Mouse (Mus musculus): Measurements from ENCODE around the gene Tlcd1. TPM values are rescaled to one million over a fixed set of nuclear protein-coding genes. Genes with fewer than 3 reads are reported as not detected.

Tlcd1 gene
- polyA plus RNA-seq, 1 experiment from 2014 or later, result 19.3 TPM

GRCm38 (mm10) chr11:78189234-78190040 is 12.9 kb downstream of the Tlcd1 start:
- Histone ChIP-seq H3K36me3 (peaks cover 31% of the 10 kb centered on the region), H3K4me2 (peak overlapping the region; percentile 67), H3K27me3 (replicated peaks) (no peaks in the 10 kb centered on the region), H3K9ac (replicated peaks) (peak overlapping the region; percentile 83), H3K4me1 (peaks cover 33% of the 10 kb centered on the region), H3K9me3 (replicated peaks) (no peaks in the 10 kb centered on the region), H3K27ac (replicated peaks) (peak overlapping the region; percentile 94), H3K4me3 (replicated peaks) (peak overlapping the region; percentile 73)
- under 1% methylated on average over 41 of the region's 42 CpGs for WGBS
- peak; percentile 80 for ATAC-seq (ENCODE audit: low FRiP score)

- Histone ChIP-seq H3K9ac (replicated peaks) (peak overlapping the region; percentile 83), H3K36me3 (peaks cover 31% of the 10 kb centered on the region), H3K9me3 (replicated peaks) (no peaks in the 10 kb centered on the region), H3K27me3 (replicated peaks) (no peaks in the 10 kb centered on the region), H3K27ac (replicated peaks) (peak overlapping the region; percentile 94), H3K4me2 (peak overlapping the region; percentile 67), H3K4me1 (peaks cover 38% of the 10 kb centered on the region), H3K4me3 (replicated peaks) (peak overlapping the region; percentile 73)
- ATAC-seq (ENCODE audit: low FRiP score), result no peak
- 69% methylated on average over 6 of the region's 6 CpGs for WGBS
Observed at GRCm38 (mm10) chr11:78190041-78190440, 13.5 kb downstream of the Tlcd1 start.

- 92% methylated on average over 1 of the region's 1 CpGs for WGBS
- Histone ChIP-seq H3K4me2 (peak within 1 kb of the TSS; percentile 49), H3K4me1 (peaks cover 28% of the 10 kb centered on the region)
Observed at GRCm38 (mm10) chr11:78193113-78193512, 16.6 kb downstream of the Tlcd1 start, which contains the start of gene Proca1. Proca1 (plus strand) TSS chr11:78193392.

GRCm38 (mm10) chr11:78194411-78195100 is 18.0 kb downstream of the Tlcd1 start:
- H3K4me1 ChIP-seq, result peaks cover 22% of the 10 kb centered on the region
- peak overlapping the region; percentile 36 for H3K4me3 ChIP-seq (replicated peaks)
- H3K9ac ChIP-seq (replicated peaks), result 0 out of 2 replicates have a peak overlapping the region, but pooled peaks have one; percentile 23
- H3K9me3 ChIP-seq (replicated peaks), result no peaks in the 10 kb centered on the region
- H3K27ac ChIP-seq (replicated peaks), result no peak overlapping the region
- peaks cover 31% of the 10 kb centered on the region for H3K36me3 ChIP-seq
- peak overlapping the region; percentile 49 for H3K4me2 ChIP-seq
- 0 out of 2 replicates have a peak, but pooled peaks have one; percentile 39 for ATAC-seq (ENCODE audit: low FRiP score)
- H3K27me3 ChIP-seq (replicated peaks), result no peaks in the 10 kb centered on the region
- WGBS, result 5% methylated on average over 30 of the region's 30 CpGs

More at GRCm38 (mm10) chr11:78193113-78193512, 16.6 kb downstream of the Tlcd1 start, which contains the start of gene Proca1:
- Histone ChIP-seq H3K27me3 (replicated peaks) (no peaks in the 10 kb centered on the region), H3K9me3 (replicated peaks) (no peaks in the 10 kb centered on the region), H3K9ac (replicated peaks) (no peak within 1 kb of the TSS), H3K27ac (replicated peaks) (no peak within 1 kb of the TSS), H3K36me3 (peaks cover 31% of the 10 kb centered on the region), H3K4me3 (replicated peaks) (peak within 1 kb of the TSS; percentile 36)
- no peak for ATAC-seq (ENCODE audit: low FRiP score)

- H3K4me3 ChIP-seq (replicated peaks), result peak overlapping the region; percentile 36
- 0 out of 2 replicates have a peak overlapping the region, but pooled peaks have one; percentile 23 for H3K9ac ChIP-seq (replicated peaks)
- no peaks in the 10 kb centered on the region for H3K9me3 ChIP-seq (replicated peaks)
- H3K27me3 ChIP-seq (replicated peaks), result no peaks in the 10 kb centered on the region
- H3K4me2 ChIP-seq, result peak overlapping the region; percentile 49
- no peak overlapping the region for H3K27ac ChIP-seq (replicated peaks)
- 67% methylated on average over 23 of the region's 23 CpGs for WGBS
- H3K36me3 ChIP-seq, result peaks cover 30% of the 10 kb centered on the region
- ATAC-seq (ENCODE audit: low FRiP score), result no peak
- peaks cover 14% of the 10 kb centered on the region for H3K4me1 ChIP-seq
Observed at GRCm38 (mm10) chr11:78195101-78195863, 18.8 kb downstream of the Tlcd1 start.

- H3K9ac ChIP-seq (replicated peaks), result no peak overlapping the region
- H3K9me3 ChIP-seq (replicated peaks), result no peaks in the 10 kb centered on the region
- no peak overlapping the region for H3K4me2 ChIP-seq
- no peak overlapping the region for H3K4me3 ChIP-seq (replicated peaks)
- ATAC-seq (ENCODE audit: low FRiP score), result no peak
- H3K27ac ChIP-seq (replicated peaks), result no peak overlapping the region
- H3K4me1 ChIP-seq, result peaks cover 18% of the 10 kb centered on the region; the same call in 1 of the 2 replicates
- H3K36me3 ChIP-seq, result peaks cover 21% of the 10 kb centered on the region
- 94% methylated on average over 3 of the region's 3 CpGs for WGBS
- no peaks in the 10 kb centered on the region for H3K27me3 ChIP-seq (replicated peaks)
Observed at GRCm38 (mm10) chr11:78202372-78202771, 25.9 kb downstream of the Tlcd1 start.

- Histone ChIP-seq H3K36me3 (peaks cover 40% of the 10 kb centered on the region), H3K4me1 (peaks cover 18% of the 10 kb centered on the region; the same call in 1 of the 2 replicates), H3K9me3 (replicated peaks) (no peaks in the 10 kb centered on the region), H3K4me2 (no peak overlapping the region), H3K27ac (replicated peaks) (peak overlapping the region; percentile 72; the same call in 1 of the 2 replicates), H3K9ac (replicated peaks) (no peak overlapping the region), H3K27me3 (replicated peaks) (no peaks in the 10 kb centered on the region), H3K4me3 (replicated peaks) (no peak overlapping the region)
- ATAC-seq (ENCODE audit: low FRiP score), result no peak
- whole genome bisulfite sequencing, result 44% methylated on average over 6 of the region's 6 CpGs
Observed at GRCm38 (mm10) chr11:78204287-78204686, 27.8 kb downstream of the Tlcd1 start.

GRCm38 (mm10) chr11:78205361-78206206 is 29.1 kb downstream of the Tlcd1 start:
- Histone ChIP-seq H3K4me3 (replicated peaks) (no peak overlapping the region), H3K27ac (replicated peaks) (peak overlapping the region; percentile 72), H3K36me3 (peaks cover 53% of the 10 kb centered on the region), H3K27me3 (replicated peaks) (no peaks in the 10 kb centered on the region), H3K4me1 (peaks cover 18% of the 10 kb centered on the region; the same call in 1 of the 2 replicates), H3K9ac (replicated peaks) (no peak overlapping the region), H3K4me2 (no peak overlapping the region), H3K9me3 (replicated peaks) (no peaks in the 10 kb centered on the region)
- 16% methylated on average over 13 of the region's 13 CpGs for WGBS
- ATAC-seq (ENCODE audit: low FRiP score), result peak; percentile 53

- Histone ChIP-seq H3K27ac (replicated peaks) (no peak overlapping the region; the same call in 1 of the 2 replicates), H3K36me3 (peaks cover 69% of the 10 kb centered on the region), H3K4me2 (no peak overlapping the region), H3K9ac (replicated peaks) (no peak overlapping the region), H3K4me3 (replicated peaks) (no peak overlapping the region), H3K27me3 (replicated peaks) (no peaks in the 10 kb centered on the region), H3K4me1 (peaks cover 18% of the 10 kb centered on the region; the same call in 1 of the 2 replicates), H3K9me3 (replicated peaks) (no peaks in the 10 kb centered on the region)
- WGBS, result 59% methylated on average over 7 of the region's 7 CpGs
- ATAC-seq (ENCODE audit: low FRiP score), result no peak
Observed at GRCm38 (mm10) chr11:78207190-78207589, 30.7 kb downstream of the Tlcd1 start.

GRCm38 (mm10) chr11:78209886-78210285 is 33.4 kb downstream of the Tlcd1 start:
- ATAC-seq (ENCODE audit: low FRiP score), result no peak
- Histone ChIP-seq H3K9me3 (replicated peaks) (no peaks in the 10 kb centered on the region), H3K9ac (replicated peaks) (no peak overlapping the region), H3K4me3 (replicated peaks) (no peak overlapping the region), H3K4me2 (no peak overlapping the region), H3K36me3 (peaks cover 90% of the 10 kb centered on the region), H3K27ac (replicated peaks) (no peak overlapping the region), H3K4me1 (peaks cover 12% of the 10 kb centered on the region; the same call in 1 of the 2 replicates), H3K27me3 (replicated peaks) (no peaks in the 10 kb centered on the region)
- WGBS, result 96% methylated on average over 6 of the region's 6 CpGs
